Mouse (Mus musculus) CH12.LX (cell line): ENCODE results near the gene Scly. TPM values are rescaled to one million over a fixed set of nuclear protein-coding genes. Genes with fewer than 3 reads are reported as not detected.

Source experiments
- DNase-seq: peaks from one replicate; pipeline ENCODE4 v3.0.0-alpha.2; 2013; ENCODE audit errors: extremely low read depth
- H3K27ac ChIP-seq: 2 replicates; pipeline ENCODE4 v1.5.1; 2012; ENCODE audit warnings: low read depth, mild to moderate bottlenecking, control low read depth, moderate library complexity; ENCODE audit not compliant: insufficient read depth
- H3K27me3 ChIP-seq: replicated peaks from 2 replicates; pipeline ENCODE3; 2012; ENCODE audit warnings: inconsistent platforms
- H3K36me3 ChIP-seq, 2 experiments: replicated peaks in 1 of 2; 2 replicates each; pipeline versions ENCODE3 to v1.6.1; 2012; ENCODE audit warnings: inconsistent platforms in 1 of 2, low read length in 1 of 2, mild to moderate bottlenecking in 1 of 2, mixed read lengths in 1 of 2, moderate library complexity in 1 of 2; ENCODE audit not compliant: control insufficient read depth in 1 of 2, insufficient read depth in 1 of 2
- H3K4me1 ChIP-seq, 2 experiments: 2 replicates each; pipeline ENCODE4 v1.6.1; 2012; ENCODE audit warnings: inconsistent platforms in 1 of 2, moderate library complexity in 1 of 2; ENCODE audit not compliant: insufficient read depth in 2 of 2, control insufficient read depth in 1 of 2
- H3K4me2 ChIP-seq: 2 replicates; pipeline ENCODE4 v1.6.1; 2012; ENCODE audit warnings: low read depth, mild to moderate bottlenecking, control low read depth; ENCODE audit not compliant: poor library complexity, insufficient read depth, severe bottlenecking
- H3K4me3 ChIP-seq, 3 experiments: fragments of 150-350 bp in 1 of 3; sonication (generic) in 1 of 3; replicated peaks in 1 of 3; 2 replicates each; pipeline versions ENCODE3 to v1.5.1; 2011 to 2012; ENCODE audit warnings: low read depth in 2 of 3, low read length in 2 of 3, mild to moderate bottlenecking in 2 of 3, moderate library complexity in 2 of 3, control low read depth in 1 of 3, improper control_type of control experiment in 1 of 3, inconsistent platforms in 1 of 3, mixed read lengths in 1 of 3; ENCODE audit not compliant: poor library complexity in 1 of 3
- H3K79me2 ChIP-seq: replicated peaks from 2 replicates; pipeline ENCODE4 v1.6.1; 2012; ENCODE audit warnings: mild to moderate bottlenecking, moderate library complexity; ENCODE audit not compliant: control insufficient read depth, poor library complexity, insufficient read depth, severe bottlenecking; ENCODE audit errors: extremely low read depth
- H3K9ac ChIP-seq: 2 replicates; pipeline ENCODE4 v1.6.1; 2012; ENCODE audit warnings: low read depth, mild to moderate bottlenecking, control low read depth, moderate library complexity; ENCODE audit not compliant: insufficient read depth
- H3K9me3 ChIP-seq: replicated peaks from 2 replicates; pipeline ENCODE3; 2012; ENCODE audit warnings: low read length, inconsistent platforms, mixed read lengths
- CHD1 ChIP-seq: IDR thresholded peaks from 2 replicates; pipeline ENCODE4 v1.6.1; 2012; ENCODE audit warnings: low read depth, low read length, improper control_type of control experiment, inconsistent platforms
- CTCF ChIP-seq, 2 experiments: IDR thresholded peaks in 1 of 2; conservative IDR thresholded peaks in 1 of 2; 2 replicates each; pipeline ENCODE4 v1.5.1; 2011 to 2012; ENCODE audit warnings: low read depth in 2 of 2, low read length in 2 of 2, improper control_type of control experiment in 1 of 2, inconsistent platforms in 1 of 2, mild to moderate bottlenecking in 1 of 2, moderate library complexity in 1 of 2
- E2F4 ChIP-seq: IDR thresholded peaks from 2 replicates; pipeline ENCODE4 v1.6.1; 2011; ENCODE audit warnings: low read depth, low read length, improper control_type of control experiment; ENCODE audit not compliant: insufficient replicate concordance
- ELF1 ChIP-seq: IDR thresholded peaks from 2 replicates; pipeline ENCODE4 v1.6.1; 2014; ENCODE audit warnings: low read depth, mild to moderate bottlenecking, inconsistent platforms, low read length, improper control_type of control experiment
- EP300 ChIP-seq: IDR thresholded peaks from 2 replicates; pipeline ENCODE4 v1.6.1; 2011; ENCODE audit warnings: low read length, improper control_type of control experiment
- ETS1 ChIP-seq: conservative IDR thresholded peaks from 2 replicates; pipeline ENCODE4 v1.6.1; 2012; ENCODE audit warnings: low read depth, mild to moderate bottlenecking, inconsistent platforms, low read length, improper control_type of control experiment, moderate library complexity
- GABPA ChIP-seq: IDR thresholded peaks from 2 replicates; pipeline ENCODE4 v1.6.1; 2012; ENCODE audit warnings: low read depth, low read length, improper control_type of control experiment, inconsistent platforms; ENCODE audit not compliant: insufficient replicate concordance
- IRF4 ChIP-seq: IDR thresholded peaks from 2 replicates; pipeline ENCODE4 v1.6.1; 2014; ENCODE audit warnings: low read depth, mild to moderate bottlenecking, inconsistent platforms, low read length, improper control_type of control experiment
- JUN ChIP-seq: IDR thresholded peaks from 2 replicates; pipeline ENCODE4 v1.6.1; 2011; ENCODE audit warnings: low read depth, mild to moderate bottlenecking, low read length, improper control_type of control experiment, moderate library complexity; ENCODE audit not compliant: insufficient read depth
- JUND ChIP-seq: conservative IDR thresholded peaks from 2 replicates; pipeline ENCODE4 v1.6.1; 2011; ENCODE audit warnings: low read depth, low read length, improper control_type of control experiment
- MYC ChIP-seq: IDR thresholded peaks from 2 replicates; pipeline ENCODE4 v1.6.1; 2011; ENCODE audit warnings: low read depth, mild to moderate bottlenecking, improper control_type of control experiment, low read length
- NRF1 ChIP-seq: IDR thresholded peaks from 2 replicates; pipeline ENCODE4 v1.6.1; 2014; ENCODE audit warnings: low read depth, mild to moderate bottlenecking, inconsistent platforms, low read length, improper control_type of control experiment, moderate library complexity
- POLR2A ChIP-seq: IDR thresholded peaks from 2 replicates; pipeline ENCODE4 v1.6.1; 2011; ENCODE audit warnings: low read depth, mild to moderate bottlenecking, improper control_type of control experiment, low read length
- RCOR1 ChIP-seq: conservative IDR thresholded peaks from 2 replicates; pipeline ENCODE4 v1.6.1; 2012; ENCODE audit warnings: low read depth, mild to moderate bottlenecking, inconsistent platforms, low read length, improper control_type of control experiment
- SMC3 ChIP-seq: IDR thresholded peaks from 2 replicates; pipeline ENCODE4 v1.6.1; 2011; ENCODE audit warnings: low read depth, low read length, improper control_type of control experiment
- TBP ChIP-seq: conservative IDR thresholded peaks from 2 replicates; pipeline ENCODE4 v1.6.1; 2011; ENCODE audit warnings: low read depth, low read length, improper control_type of control experiment
- USF2 ChIP-seq: conservative IDR thresholded peaks from 2 replicates; pipeline ENCODE4 v1.6.1; 2011; ENCODE audit warnings: low read depth, low read length, improper control_type of control experiment
- ZMIZ1 ChIP-seq: IDR thresholded peaks from 2 replicates; pipeline ENCODE4 v1.6.1; 2012; ENCODE audit warnings: low read depth, mild to moderate bottlenecking, inconsistent platforms, low read length, improper control_type of control experiment
- dilution Hi-C: fragments of 300-500 bp; cut with MboI; formaldehyde crosslinking; loops from 2 replicates; pipeline ENCODE4 v1.14.3; 2020; ENCODE audit warnings: low sequenced_read_pairs; ENCODE audit not compliant: extremely low pct_unique_long_range_greater_than_20kb, extremely low pct_ligation_motif_present
- in situ Hi-C: fragments of 300-500 bp; cut with MboI; formaldehyde crosslinking; loops from 3 replicates; pipeline ENCODE4 v1.14.3; 2019; ENCODE audit warnings: low sequenced_read_pairs, low pct_ligation_motif_present, low pct_unique_long_range_greater_than_20kb, mixed read lengths
- polyA plus RNA-seq: library from polyadenylated mRNA; unstranded; fragments of >175 nt; gene quantifications from 2 replicates; pipeline ENCODE4 v1.2.1, GENCODE M21; 2012; ENCODE audit warnings: low read depth; ENCODE audit not compliant: insufficient read length
- total RNA-seq, 2 experiments: library from RNA; depleted of rRNA; stranded (reverse); fragments of 300-350 nt in 1 of 2; fragments of >200 nt in 1 of 2; gene quantifications; 2 replicates each; pipeline ENCODE4 v1.2.3; 2012 to 2014

The Scly gene
- total and polyA plus RNA-seq, 3 experiments = 15.8 to 71.2 (median 25.6) TPM

DNA sequence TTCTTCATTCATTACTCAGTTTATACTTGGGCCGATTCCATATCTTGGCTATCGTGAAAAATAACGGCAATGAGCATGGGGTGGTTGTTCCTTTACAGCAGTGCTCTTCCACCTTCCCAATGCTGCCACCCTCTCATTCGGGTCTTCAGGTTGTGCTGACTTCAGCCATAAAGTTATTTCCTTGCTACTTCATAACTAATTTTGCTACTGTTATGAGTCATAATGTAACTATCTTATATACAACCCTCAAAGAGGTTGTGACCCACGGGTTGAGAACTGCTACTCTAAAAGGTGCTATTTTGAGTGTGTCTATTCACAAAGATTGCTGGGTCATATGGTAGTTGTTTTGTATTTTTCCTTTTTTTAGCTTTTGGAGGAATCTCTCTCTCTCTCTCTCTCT is 38.3 kb upstream of the Scly start:
- Histone ChIP-seq H3K4me3 (no peak overlapping the region), H3K4me2 (no peak overlapping the region), H3K9ac (no peak overlapping the region), H3K36me3 (peaks cover 4 to 58% of the 10 kb centered on the region in 2 experiments), H3K79me2 (peaks cover 16% of the 10 kb centered on the region), H3K27me3 (no peaks in the 10 kb centered on the region), H3K27ac (no peak overlapping the region), H3K4me1 (peaks cover 0 to 30% of the 10 kb centered on the region in 2 experiments; a peak in 2 of 4 replicates), H3K9me3 (no peaks in the 10 kb centered on the region)
- dilution Hi-C loops = no loop called here
- in situ Hi-C loops = no loop called here
- no peak for TF ChIP-seq RCOR1
- no peak for TF ChIP-seq E2F4
- TF ChIP-seq CHD1 = no peak
- TF ChIP-seq JUN = peak; percentile 25; the same call in 1 of the 2 replicates
- TF ChIP-seq EP300 = 0 out of 2 replicates have a peak, but pooled peaks have one; percentile 37
- TF ChIP-seq ETS1 = no peak
- TF ChIP-seq SMC3 = no peak
- no peak for TF ChIP-seq ELF1
- TF ChIP-seq IRF4 = peak; percentile 61; the same call in 1 of the 2 replicates
- no peak for TF ChIP-seq ZMIZ1
- TF ChIP-seq JUND = peak; percentile 80
- DNase-seq = no peak

DNA sequence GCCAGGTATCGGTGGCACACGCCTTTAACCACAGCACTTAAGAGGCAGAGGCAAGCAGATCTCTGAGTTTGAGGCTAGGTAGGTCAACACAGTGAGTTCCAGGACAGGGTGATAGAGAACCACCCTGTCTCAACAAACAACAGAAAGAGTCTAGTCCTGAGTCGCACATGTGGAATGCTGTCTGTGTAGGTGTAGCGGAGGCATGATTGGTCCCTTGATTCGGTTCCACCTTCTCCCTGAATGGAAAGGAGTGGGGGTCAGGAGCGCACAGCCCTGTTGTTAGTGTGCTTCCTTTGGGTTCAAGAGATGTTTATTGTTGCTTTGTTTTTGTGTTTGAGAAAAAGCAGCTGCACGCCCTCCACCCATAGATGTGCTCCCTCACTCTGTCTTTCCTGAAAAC is 35.6 kb upstream of the Scly start:
- Histone ChIP-seq H3K27me3 (no peaks in the 10 kb centered on the region), H3K4me1 (peaks cover 0 to 22% of the 10 kb centered on the region in 2 experiments; a peak in 2 of 4 replicates), H3K79me2 (peaks cover 7% of the 10 kb centered on the region), H3K9ac (no peak overlapping the region), H3K9me3 (no peaks in the 10 kb centered on the region), H3K4me2 (no peak overlapping the region), H3K36me3 (peaks cover 11 to 61% of the 10 kb centered on the region in 2 experiments), H3K27ac (no peak overlapping the region), H3K4me3 (no peak overlapping the region)
- DNase-seq = no peak
- TF ChIP-seq USF2 (no peak), NRF1 (no peak), MYC (no peak), IRF4 (no peak), POLR2A (no peak), EP300 (no peak), SMC3 (no peak), TBP (no peak), CTCF (conservative IDR thresholded peaks at IDR 0.05 in 1 of 2, IDR thresholded peaks at IDR 0.05 in 1 of 2; ENCODE audit: low read depth in 2 of 2, low read length in 2 of 2) (no peak), GABPA (no peak)
- dilution Hi-C loops (no loop called here), in situ Hi-C loops (no loop called here)
